Mouse (Mus musculus) cerebellum, adult (tissue): ENCODE results near the gene Gm10271.

ENCODE experiments used
- ATAC-seq: cut with Nextera tagmentation; 2 replicates; pipeline ENCODE4 v1.9.2; 2017; ENCODE audit warnings: mild to moderate bottlenecking, moderate library complexity, mixed read lengths; ENCODE audit not compliant: insufficient number of reproducible peaks, low FRiP score, low TSS enrichment

Gm10271 gene

DNA sequence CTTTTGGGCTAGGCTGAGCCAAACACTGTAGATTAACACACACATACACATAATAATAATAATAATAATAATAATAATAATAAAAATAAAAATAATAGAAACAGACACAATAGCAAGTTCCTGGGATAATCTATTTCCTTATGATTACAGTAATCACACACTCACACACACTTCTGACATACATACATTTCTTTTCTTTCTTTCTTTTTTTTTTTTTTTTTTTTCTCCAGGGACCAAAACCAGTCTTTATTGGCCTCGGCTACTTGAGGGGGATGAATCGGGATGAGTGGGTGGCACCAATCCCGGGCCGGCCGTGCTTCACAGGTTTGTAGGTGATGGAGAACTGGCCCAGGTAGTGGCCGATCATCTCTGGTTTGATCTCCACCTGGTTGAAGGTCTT lies at the start of gene Gm10271:
Gm10271 (minus strand) TSS at position 101 of the 400 bp plus-strand sequence.
- ATAC-seq = no peak

DNA sequence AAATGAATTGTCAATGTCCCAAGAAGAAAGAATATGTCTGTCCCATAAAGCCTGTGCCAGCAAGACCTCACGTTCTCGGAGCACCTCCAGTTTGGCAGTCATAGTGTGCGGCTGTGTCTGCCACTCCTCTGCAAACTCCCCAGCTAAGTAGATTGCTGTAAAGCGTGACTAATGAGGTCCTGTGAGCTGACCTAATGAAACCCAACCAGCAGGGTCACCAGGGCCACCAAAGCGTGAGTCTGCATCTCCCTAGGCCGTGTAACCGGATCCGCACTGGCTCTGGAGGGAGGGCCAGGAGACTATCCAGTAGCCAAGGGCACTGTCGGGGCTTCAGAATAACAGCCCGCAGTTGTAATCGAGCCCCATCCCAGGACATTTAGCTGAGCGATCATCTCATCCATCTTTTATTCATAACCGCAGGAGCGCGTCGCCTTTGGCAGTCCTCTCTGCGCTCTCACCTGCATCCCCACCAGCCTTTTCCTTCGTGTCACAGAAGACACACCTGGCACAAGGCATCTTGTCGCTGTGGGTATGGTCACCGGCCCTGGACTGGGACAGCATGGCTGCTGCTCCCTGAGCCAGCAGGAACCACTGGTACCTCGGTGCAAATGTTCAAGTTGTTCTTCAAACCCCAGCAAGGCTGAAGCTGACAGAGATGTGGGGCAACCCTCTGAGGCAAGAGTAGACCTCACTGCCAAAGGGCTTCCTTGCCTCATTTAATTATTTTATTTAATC lies 48.8 kb upstream of the Gm10271 start:
- no peak for ATAC-seq

GRCm38 (mm10) chr10:117018281-117018840 lies 46.0 kb upstream of the Gm10271 start:
- no peak for ATAC-seq

GRCm38 (mm10) chr10:117014565-117014964 lies 42.2 kb upstream of the Gm10271 start:
- no peak for ATAC-seq

- no peak for ATAC-seq
Observed at GRCm38 (mm10) chr10:117013689-117014390, 41.4 kb upstream of the Gm10271 start.

GRCm38 (mm10) chr10:117011047-117011446 lies 38.6 kb upstream of the Gm10271 start:
- no peak for ATAC-seq

GRCm38 (mm10) chr10:117009691-117010090 lies 37.3 kb upstream of the Gm10271 start:
- no peak for ATAC-seq

DNA sequence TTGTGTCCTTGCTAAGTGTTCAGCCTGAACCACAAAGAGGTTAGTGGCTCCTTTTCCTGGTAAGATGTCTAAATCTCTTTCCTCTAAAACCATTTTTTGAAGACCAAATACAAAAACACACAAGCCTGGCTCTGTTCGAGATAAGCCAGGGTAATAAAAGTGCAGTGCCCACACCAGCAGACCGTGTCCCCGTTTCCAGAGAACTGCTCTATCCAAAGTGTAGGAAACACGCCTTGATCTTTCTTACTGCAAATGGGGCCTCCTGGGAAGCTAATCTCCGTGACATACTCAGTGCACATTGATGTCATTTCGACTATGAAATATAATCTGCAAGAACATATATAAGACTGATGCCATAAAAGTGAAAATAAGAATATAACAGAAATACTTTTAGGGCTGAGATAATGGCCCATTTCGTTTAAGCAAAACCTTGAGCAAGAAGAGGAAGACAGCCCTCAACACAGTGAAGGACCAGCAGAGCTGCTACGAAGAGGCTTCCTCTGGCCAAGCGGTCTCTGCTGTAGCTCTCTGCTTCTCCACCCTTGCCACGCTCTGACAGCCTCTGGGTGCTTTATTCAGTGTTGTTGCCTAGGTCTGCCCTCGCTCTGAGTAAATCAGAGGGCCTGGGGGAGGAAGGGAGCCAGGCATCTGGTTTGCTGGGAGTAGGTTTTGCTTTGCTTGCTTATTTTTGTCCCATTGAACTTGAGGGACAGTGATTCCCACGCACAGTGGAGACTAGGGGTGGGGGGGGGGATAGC lies 33.5 kb upstream of the Gm10271 start:
- no peak for ATAC-seq

DNA sequence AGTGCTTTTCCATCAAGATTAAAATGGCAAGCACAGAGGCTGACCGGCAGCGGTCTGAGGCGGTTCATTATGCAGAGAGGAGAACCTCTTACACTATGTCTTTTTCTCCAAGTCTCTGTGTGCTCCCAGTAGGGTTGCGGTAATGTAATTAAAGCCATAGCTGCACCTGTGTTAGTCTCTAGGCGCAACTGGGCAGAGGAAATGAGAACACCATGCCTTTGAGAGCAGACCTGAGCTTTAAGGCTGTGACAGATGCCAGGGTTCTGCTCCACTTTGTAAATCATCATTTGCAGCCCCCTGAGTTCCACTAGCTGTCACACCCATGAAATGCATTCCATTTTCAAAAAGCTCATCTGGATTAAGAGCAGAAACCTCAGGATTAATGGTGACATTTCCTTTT lies 32.3 kb upstream of the Gm10271 start:
- no peak for ATAC-seq

DNA sequence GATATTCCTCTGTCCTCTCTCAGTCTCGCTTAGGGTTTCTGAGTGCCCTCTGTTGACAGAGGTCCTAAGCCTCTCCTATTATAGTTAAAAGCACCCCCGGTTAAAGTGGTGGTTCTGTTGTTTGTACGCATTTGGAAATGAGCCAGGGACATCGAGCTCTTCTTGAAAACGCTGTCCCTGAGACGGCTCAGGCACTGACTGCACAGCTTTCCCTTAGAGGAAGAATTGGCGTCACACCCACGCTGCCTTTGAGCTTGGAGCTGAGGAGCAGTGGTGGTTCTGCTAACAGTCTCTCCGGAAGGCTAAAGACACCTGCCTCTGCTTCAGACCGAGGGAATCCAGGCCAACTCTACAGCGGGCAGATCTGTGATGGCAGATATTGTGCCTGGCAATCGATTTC lies 28.6 kb upstream of the Gm10271 start:
- ATAC-seq = no peak

- ATAC-seq = no peak
Observed at GRCm38 (mm10) chr10:116998716-116999455, 26.5 kb upstream of the Gm10271 start.

DNA sequence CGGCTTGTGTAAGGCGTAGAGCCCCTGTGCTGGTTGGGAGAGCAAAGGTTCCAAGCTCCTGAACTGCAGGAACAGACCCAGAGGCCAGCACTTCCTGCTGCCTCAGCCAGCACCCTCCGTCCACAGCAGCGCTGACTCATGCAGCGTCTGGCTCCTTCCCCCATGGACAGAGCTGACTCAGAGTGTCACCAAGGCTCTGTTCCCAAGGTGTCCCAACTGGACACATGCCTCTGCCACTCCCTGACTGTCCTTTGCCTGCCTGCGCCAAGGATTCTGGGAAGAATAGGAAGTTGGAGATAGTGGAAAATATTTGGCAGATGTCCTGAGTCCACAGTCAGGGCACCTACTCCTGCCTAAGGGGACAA lies 23.8 kb upstream of the Gm10271 start:
- no peak for ATAC-seq

GRCm38 (mm10) chr10:116995584-116996235 lies 23.3 kb upstream of the Gm10271 start:
- ATAC-seq = no peak

DNA sequence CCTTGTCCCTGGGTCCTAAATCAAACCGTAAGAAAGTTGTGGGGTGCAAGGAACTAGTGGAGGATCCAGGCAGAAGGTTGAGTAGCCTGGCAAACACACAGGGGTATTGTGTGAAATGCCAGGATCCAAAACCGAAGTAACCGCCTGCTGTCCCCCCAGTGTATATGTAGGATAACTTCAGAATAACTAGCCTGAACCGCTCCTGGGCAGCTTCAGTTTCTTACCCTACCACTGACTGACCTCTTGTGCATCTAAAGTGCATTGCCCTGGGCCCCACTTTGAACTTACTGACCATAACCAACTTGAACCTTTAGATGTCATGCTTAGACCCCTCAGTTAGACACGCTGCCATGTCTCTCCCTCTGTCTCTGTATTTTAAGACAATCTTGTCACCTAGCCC lies 22.8 kb upstream of the Gm10271 start:
- no peak for ATAC-seq

GRCm38 (mm10) chr10:116993971-116994370 lies 21.6 kb upstream of the Gm10271 start:
- no peak for ATAC-seq

GRCm38 (mm10) chr10:116986264-116987082 lies 14.1 kb upstream of the Gm10271 start, which contains the start of gene Best3:
TSS of gene Best3 (plus strand) at chr10:116986314.
- ATAC-seq = no peak

- no peak for ATAC-seq
Observed at GRCm38 (mm10) chr10:116984836-116985235, 12.4 kb upstream of the Gm10271 start.

GRCm38 (mm10) chr10:116982526-116982925 lies 10.1 kb upstream of the Gm10271 start:
- ATAC-seq = no peak

GRCm38 (mm10) chr10:116980888-116981287 lies 8.5 kb upstream of the Gm10271 start:
- no peak for ATAC-seq
